Mouse (Mus musculus): ENCODE results near the gene Rnpepl1. TPM values are rescaled to one million over a fixed set of nuclear protein-coding genes. Genes with fewer than 3 reads are reported as not detected.

Gene Rnpepl1
- total RNA-seq (2014; rRNA removed) (37.2 and 39.3 TPM in 2 replicates), polyA plus RNA-seq (2015; fragmentation: Nextera tagmentation; extraction: Ambion mirVana) (28.0 and 29.6 TPM in 2 replicates)

- TF ChIP-seq CTCF (IDR thresholded peaks at IDR 0.05): peak; percentile 68
- Histone ChIP-seq H3K36me3 (ENCODE audit: insufficient read depth, low read length) (peaks cover 13% of the 10 kb centered on the region), H3K27me3 (ENCODE audit: insufficient read depth, low read length) (no peaks in the 10 kb centered on the region), H3K9me3 (ENCODE audit: low read length) (no peaks in the 10 kb centered on the region), H3K9ac (replicated peaks; ENCODE audit: low read length, poor library complexity, severe bottlenecking) (peak within 1 kb of the TSS; percentile 96), H3K4me3 (ENCODE audit: low read depth, low read length) (peak within 1 kb of the TSS; percentile 84), H3K4me1 (ENCODE audit: insufficient read depth, low read length) (peaks cover 26% of the 10 kb centered on the region), H3K4me2 (ENCODE audit: low read depth, low read length, poor library complexity, severe bottlenecking) (peak within 1 kb of the TSS; percentile 95), H3K27ac (ENCODE audit: low read depth, low read length) (peak within 1 kb of the TSS; percentile 96)
- peak; percentile 73 for ATAC-seq (ENCODE audit: low FRiP score)
- DNase-seq (ENCODE audit: low spot score): peak; percentile 79
- WGBS: under 1% methylated on average over 43 of the region's 57 CpGs
These were observed at the start of gene Rnpepl1 for GRCm38 (mm10) chr1:92910239-92910885. TSS of gene Rnpepl1 (plus strand) at chr1:92910783.

GRCm38 (mm10) chr1:92861503-92861902 lies 49.1 kb upstream of the Rnpepl1 start:
- Histone ChIP-seq H3K4me3 (ENCODE audit: low read depth, low read length) (no peak overlapping the region), H3K36me3 (ENCODE audit: insufficient read depth, low read length) (peaks cover 37% of the 10 kb centered on the region), H3K9ac (replicated peaks; ENCODE audit: low read length, poor library complexity, severe bottlenecking) (no peak overlapping the region), H3K27me3 (ENCODE audit: insufficient read depth, low read length) (no peaks in the 10 kb centered on the region), H3K27ac (ENCODE audit: low read depth, low read length) (peak overlapping the region; percentile 55), H3K4me2 (ENCODE audit: low read depth, low read length, poor library complexity, severe bottlenecking) (no peak overlapping the region), H3K9me3 (ENCODE audit: low read length) (no peaks in the 10 kb centered on the region), H3K4me1 (ENCODE audit: insufficient read depth, low read length) (peaks cover 4% of the 10 kb centered on the region; the same call in 1 of the 2 replicates)
- no peak for TF ChIP-seq CTCF (IDR thresholded peaks at IDR 0.05)
- 70% methylated on average over 6 of the region's 6 CpGs for WGBS
- DNase-seq (ENCODE audit: low spot score) (no peak), ATAC-seq (ENCODE audit: low FRiP score) (no peak)

GRCm38 (mm10) chr1:92863268-92863667 lies 47.3 kb upstream of the Rnpepl1 start:
- DNase-seq (ENCODE audit: low spot score): no peak
- WGBS: 87% methylated on average over 4 of the region's 4 CpGs
- no peak for ATAC-seq (ENCODE audit: low FRiP score)
- no peak overlapping the region for H3K9ac ChIP-seq (replicated peaks; ENCODE audit: low read length, poor library complexity, severe bottlenecking)
- H3K27me3 ChIP-seq (ENCODE audit: insufficient read depth, low read length): no peaks in the 10 kb centered on the region
- no peak for TF ChIP-seq CTCF (IDR thresholded peaks at IDR 0.05)
- H3K36me3 ChIP-seq (ENCODE audit: insufficient read depth, low read length): peaks cover 19% of the 10 kb centered on the region
- no peak overlapping the region for H3K4me2 ChIP-seq (ENCODE audit: low read depth, low read length, poor library complexity, severe bottlenecking)
- peaks cover 4% of the 10 kb centered on the region; the same call in 1 of the 2 replicates for H3K4me1 ChIP-seq (ENCODE audit: insufficient read depth, low read length)
- H3K9me3 ChIP-seq (ENCODE audit: low read length): no peaks in the 10 kb centered on the region
- H3K27ac ChIP-seq (ENCODE audit: low read depth, low read length): no peak overlapping the region
- H3K4me3 ChIP-seq (ENCODE audit: low read depth, low read length): no peak overlapping the region

GRCm38 (mm10) chr1:92866170-92866569 lies 44.4 kb upstream of the Rnpepl1 start:
- no peak for TF ChIP-seq CTCF (IDR thresholded peaks at IDR 0.05)
- Histone ChIP-seq H3K4me3 (ENCODE audit: low read depth, low read length) (no peak overlapping the region), H3K27ac (ENCODE audit: low read depth, low read length) (no peak overlapping the region), H3K9ac (replicated peaks; ENCODE audit: low read length, poor library complexity, severe bottlenecking) (no peak overlapping the region), H3K9me3 (ENCODE audit: low read length) (no peaks in the 10 kb centered on the region), H3K4me1 (ENCODE audit: insufficient read depth, low read length) (peaks cover 4% of the 10 kb centered on the region; the same call in 1 of the 2 replicates), H3K36me3 (ENCODE audit: insufficient read depth, low read length) (no peaks in the 10 kb centered on the region), H3K4me2 (ENCODE audit: low read depth, low read length, poor library complexity, severe bottlenecking) (no peak overlapping the region), H3K27me3 (ENCODE audit: insufficient read depth, low read length) (no peaks in the 10 kb centered on the region)
- ATAC-seq (ENCODE audit: low FRiP score): no peak
- DNase-seq (ENCODE audit: low spot score): no peak
- 63% methylated on average over 2 of the region's 2 CpGs for WGBS

- ATAC-seq (ENCODE audit: low FRiP score): no peak
- no peaks in the 10 kb centered on the region for H3K27me3 ChIP-seq (ENCODE audit: insufficient read depth, low read length)
- 87% methylated on average over 2 of the region's 2 CpGs for WGBS
- no peak for DNase-seq (ENCODE audit: low spot score)
- no peak for TF ChIP-seq CTCF (IDR thresholded peaks at IDR 0.05)
- no peak overlapping the region for H3K9ac ChIP-seq (replicated peaks; ENCODE audit: low read length, poor library complexity, severe bottlenecking)
- no peak overlapping the region for H3K4me2 ChIP-seq (ENCODE audit: low read depth, low read length, poor library complexity, severe bottlenecking)
- H3K9me3 ChIP-seq (ENCODE audit: low read length): no peaks in the 10 kb centered on the region
- no peaks in the 10 kb centered on the region for H3K36me3 ChIP-seq (ENCODE audit: insufficient read depth, low read length)
- no peak overlapping the region for H3K4me3 ChIP-seq (ENCODE audit: low read depth, low read length)
- peaks cover 4% of the 10 kb centered on the region; the same call in 1 of the 2 replicates for H3K4me1 ChIP-seq (ENCODE audit: insufficient read depth, low read length)
- H3K27ac ChIP-seq (ENCODE audit: low read depth, low read length): no peak overlapping the region
These were observed 40.6 kb upstream of the Rnpepl1 start for GRCm38 (mm10) chr1:92869985-92870384.

GRCm38 (mm10) chr1:92872666-92873065 lies 37.9 kb upstream of the Rnpepl1 start:
- no peaks in the 10 kb centered on the region for H3K4me1 ChIP-seq (ENCODE audit: insufficient read depth, low read length)
- no peak overlapping the region for H3K27ac ChIP-seq (ENCODE audit: low read depth, low read length)
- H3K9ac ChIP-seq (replicated peaks; ENCODE audit: low read length, poor library complexity, severe bottlenecking): no peak overlapping the region
- H3K4me3 ChIP-seq (ENCODE audit: low read depth, low read length): no peak overlapping the region
- no peak for TF ChIP-seq CTCF (IDR thresholded peaks at IDR 0.05)
- DNase-seq (ENCODE audit: low spot score) (no peak), ATAC-seq (ENCODE audit: low FRiP score) (no peak)
- whole genome bisulfite sequencing: 88% methylated on average over 7 of the region's 7 CpGs
- no peaks in the 10 kb centered on the region for H3K36me3 ChIP-seq (ENCODE audit: insufficient read depth, low read length)
- H3K27me3 ChIP-seq (ENCODE audit: insufficient read depth, low read length): no peaks in the 10 kb centered on the region
- H3K9me3 ChIP-seq (ENCODE audit: low read length): no peaks in the 10 kb centered on the region
- no peak overlapping the region for H3K4me2 ChIP-seq (ENCODE audit: low read depth, low read length, poor library complexity, severe bottlenecking)

All from midbrain, postnatal 0 days (tissue).